Mouse (Mus musculus) neural tube, embryonic 12.5 days (tissue): ENCODE measurements around the gene Tcp11. TPM values are rescaled to one million over a fixed set of nuclear protein-coding genes. Genes with fewer than 3 reads are reported as not detected.

ENCODE experiments used
- ATAC-seq: fragments of 200-750 bp; cut with Nextera tagmentation; 2 replicates; pipeline ENCODE4 v1.8.0; 2017; ENCODE audit warnings: low read depth, mild to moderate bottlenecking, moderate TSS enrichment, moderate library complexity; ENCODE audit not compliant: low FRiP score
- H3K27ac ChIP-seq: fragments of 300-500 bp; sonication (generic); 2 replicates; pipeline ENCODE4 v1.5.1; 2016
- H3K27me3 ChIP-seq: fragments of 300-500 bp; sonication (generic); replicated peaks from 2 replicates; pipeline ENCODE4 v1.6.1; 2016; ENCODE audit warnings: mild to moderate bottlenecking
- H3K36me3 ChIP-seq: fragments of 300-500 bp; sonication (generic); 2 replicates; pipeline ENCODE4 v1.6.1; 2016; ENCODE audit warnings: mild to moderate bottlenecking
- H3K4me1 ChIP-seq: fragments of 300-500 bp; sonication (generic); 2 replicates; pipeline ENCODE4 v1.6.1; 2016
- H3K4me2 ChIP-seq: fragments of 300-500 bp; sonication (generic); replicated peaks from 2 replicates; pipeline ENCODE4 v1.6.1; 2016; ENCODE audit warnings: mild to moderate bottlenecking
- H3K4me3 ChIP-seq: fragments of 300-500 bp; sonication (generic); 2 replicates; pipeline ENCODE4 v1.5.1; 2016
- H3K9ac ChIP-seq: fragments of 300-500 bp; sonication (generic); 2 replicates; pipeline ENCODE4 v1.6.1; 2016; ENCODE audit warnings: mild to moderate bottlenecking
- H3K9me3 ChIP-seq: fragments of 300-500 bp; sonication (generic); 2 replicates; pipeline ENCODE4 v1.6.1; 2016; ENCODE audit warnings: mild to moderate bottlenecking
- WGBS: fragments of 180-500 bp; shearing (Covaris S2); methylation state at CpG from one replicate; pipeline ENCODE4 v1.1.7; 2016; 5-methylcytosine and 5-hydroxymethylcytosine counted together
- polyA plus RNA-seq: library from polyadenylated mRNA; unstranded; fragments of >200 nt; fragmentation: Nextera tagmentation; extraction: Ambion mirVana; gene quantifications from 2 replicates; pipeline ENCODE4 v1.2.1, GENCODE M21; 2016

Tcp11 gene
- 1.3 and 1.4 TPM in 2 replicates for polyA plus RNA-seq

DNA sequence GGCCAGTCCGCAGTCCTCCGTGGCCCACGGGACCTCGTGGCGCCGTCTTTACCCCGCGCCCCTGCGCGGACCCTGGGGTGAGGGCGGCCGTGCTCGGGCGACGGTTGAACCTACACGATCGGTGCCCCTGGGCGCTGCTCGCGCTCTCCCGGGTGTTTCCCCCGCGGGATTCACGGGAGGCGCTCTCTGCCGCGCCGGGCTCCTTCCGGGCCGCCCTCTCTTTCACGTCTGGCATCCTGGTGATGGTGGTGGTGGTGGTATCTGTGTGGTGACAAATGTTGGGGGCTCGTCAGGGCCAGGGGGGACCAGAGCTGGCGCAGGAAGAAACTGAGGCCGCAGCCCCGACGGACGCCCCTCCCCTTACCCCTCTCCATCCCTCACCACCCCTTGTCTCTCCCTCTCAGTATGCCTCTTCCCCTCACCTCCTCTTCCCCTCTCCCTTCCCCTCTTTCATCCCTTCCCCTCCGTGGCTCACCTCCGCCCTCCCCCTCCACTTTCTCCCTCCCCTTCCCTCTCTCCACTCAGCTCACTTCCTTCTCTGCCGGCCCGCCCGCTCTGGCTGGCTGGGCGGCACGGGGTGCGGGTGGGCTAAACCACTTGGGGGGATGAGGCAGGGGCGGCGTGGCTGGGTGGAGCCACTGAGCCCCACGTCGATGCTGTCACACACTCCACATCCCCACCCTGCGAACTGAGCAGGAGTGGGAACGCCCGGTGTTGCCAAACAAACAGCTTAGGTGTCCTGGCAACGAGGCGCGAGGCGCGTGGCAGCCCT, at the start of gene Tcp11:
Gene Tcp11, minus strand, starts transcription at position 595 of the 772 bp plus-strand sequence.
- peak; percentile 92 for ATAC-seq
- H3K9me3 ChIP-seq, result no peaks in the 10 kb centered on the region
- peak within 1 kb of the TSS; percentile 100 for H3K4me2 ChIP-seq
- peak within 1 kb of the TSS; percentile 52 for H3K9ac ChIP-seq
- H3K27me3 ChIP-seq, result no peaks in the 10 kb centered on the region
- peak within 1 kb of the TSS; percentile 60 for H3K4me3 ChIP-seq
- WGBS, result 1% methylated on average over 55 of the region's 57 CpGs
- peaks cover 4% of the 10 kb centered on the region; the same call in 1 of the 2 replicates for H3K4me1 ChIP-seq
- no peak within 1 kb of the TSS for H3K27ac ChIP-seq
- no peaks in the 10 kb centered on the region for H3K36me3 ChIP-seq

DNA sequence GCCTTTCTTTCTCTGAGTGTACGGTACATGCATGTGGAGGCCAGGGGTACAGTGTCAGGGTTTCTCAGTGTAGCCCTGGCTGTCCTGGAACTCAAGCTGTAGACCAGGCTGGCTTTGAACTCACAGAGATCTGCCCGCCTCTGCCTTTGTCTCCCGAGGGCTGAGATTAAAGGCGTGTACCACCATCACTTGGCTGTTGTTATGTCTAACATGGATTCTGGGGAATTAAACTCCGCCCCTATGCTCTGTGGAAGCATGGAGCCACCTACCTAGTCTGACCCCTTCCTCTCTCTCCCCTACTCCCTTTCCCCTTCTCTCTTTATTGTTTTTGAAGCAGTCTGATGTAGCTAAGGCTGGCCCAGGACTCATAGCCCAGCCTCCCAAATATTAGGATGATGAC, 49.4 kb upstream of the Tcp11 start:
- Histone ChIP-seq H3K9ac (no peak overlapping the region), H3K4me2 (no peak overlapping the region), H3K4me3 (no peak overlapping the region), H3K27ac (no peak overlapping the region), H3K9me3 (no peaks in the 10 kb centered on the region), H3K36me3 (no peaks in the 10 kb centered on the region), H3K4me1 (peaks cover 10% of the 10 kb centered on the region), H3K27me3 (no peaks in the 10 kb centered on the region; the same call in 1 of the 2 replicates)
- no peak for ATAC-seq
- 86% methylated on average over 5 of the region's 5 CpGs for WGBS

DNA sequence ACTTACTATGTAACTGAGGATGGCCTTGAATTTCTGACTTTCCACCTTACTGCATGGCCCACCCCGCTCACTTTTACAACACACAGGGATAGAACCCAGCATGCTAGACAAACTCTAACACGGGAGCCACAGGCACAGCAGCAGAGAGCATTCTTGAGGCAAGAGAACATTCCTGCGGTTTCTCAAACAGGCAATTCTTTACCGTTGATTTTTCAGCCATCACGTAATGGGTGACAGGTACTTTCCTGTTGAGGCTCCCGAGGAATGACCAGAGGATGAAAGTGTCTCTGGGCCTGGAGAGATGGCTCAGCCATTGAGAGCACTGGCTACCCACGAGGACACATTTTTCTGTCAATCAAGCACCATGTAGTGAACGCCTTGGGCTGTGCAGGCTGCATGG, 43.9 kb upstream of the Tcp11 start:
- H3K27ac ChIP-seq, result no peak overlapping the region
- ATAC-seq, result no peak

DNA sequence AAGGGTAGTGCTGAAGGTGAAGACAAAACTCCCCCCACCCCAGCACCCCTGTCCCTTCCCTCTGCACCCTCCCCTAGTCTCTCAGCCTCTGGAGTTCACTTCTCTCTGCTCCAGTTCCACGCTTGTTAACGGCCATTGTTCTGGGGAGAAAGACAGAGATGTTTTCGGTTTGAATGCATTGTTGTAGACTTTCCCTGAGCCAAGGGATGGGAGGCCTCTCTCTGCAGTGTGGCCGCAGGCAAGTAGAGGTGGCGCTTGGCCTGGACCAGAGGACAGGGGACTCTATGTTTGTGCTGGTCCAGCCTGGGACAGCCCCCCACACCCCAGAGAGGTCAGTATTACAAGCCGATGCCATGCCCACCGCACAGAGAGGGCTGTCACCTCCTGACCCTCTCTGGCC, 43.2 kb upstream of the Tcp11 start:
- ATAC-seq, result no peak

More for the DNA sequence above, 43.9 kb upstream of the Tcp11 start:
- Histone ChIP-seq H3K9ac (no peak overlapping the region), H3K27me3 (no peaks in the 10 kb centered on the region), H3K36me3 (no peaks in the 10 kb centered on the region), H3K9me3 (no peaks in the 10 kb centered on the region), H3K4me2 (no peak overlapping the region), H3K4me1 (peaks cover 15% of the 10 kb centered on the region), H3K4me3 (no peak overlapping the region)
- WGBS, result 63% methylated on average over 8 of the region's 8 CpGs

DNA sequence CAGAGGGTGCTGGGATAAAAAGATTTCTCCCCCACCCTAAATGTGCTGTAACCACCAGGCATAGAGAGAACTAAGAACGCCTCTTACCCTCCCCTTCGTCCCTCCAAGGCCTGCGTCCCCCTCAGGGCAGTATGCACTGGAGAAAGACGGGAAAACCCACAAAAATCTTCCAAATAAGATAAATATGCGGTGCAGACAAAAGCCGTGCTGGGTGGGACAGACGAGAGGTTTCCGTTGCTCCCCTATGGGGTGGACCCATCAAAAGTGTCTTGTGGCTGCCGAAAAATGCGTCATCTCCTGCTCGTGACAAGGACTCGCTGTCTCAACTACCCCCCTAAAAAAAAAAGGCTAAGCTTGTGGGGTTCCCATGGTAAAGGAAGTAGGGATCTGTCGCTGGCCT, 42.5 kb upstream of the Tcp11 start:
- Histone ChIP-seq H3K4me3 (no peak overlapping the region), H3K36me3 (no peaks in the 10 kb centered on the region), H3K9ac (no peak overlapping the region), H3K27ac (no peak overlapping the region), H3K4me2 (peak overlapping the region; percentile 32; the same call in 1 of the 2 replicates), H3K9me3 (no peaks in the 10 kb centered on the region), H3K27me3 (no peaks in the 10 kb centered on the region), H3K4me1 (peaks cover 17% of the 10 kb centered on the region)
- 37% methylated on average over 13 of the region's 13 CpGs for WGBS
- no peak for ATAC-seq

More for the DNA sequence above, 43.2 kb upstream of the Tcp11 start:
- whole genome bisulfite sequencing, result 14% methylated on average over 7 of the region's 7 CpGs
- Histone ChIP-seq H3K9me3 (no peaks in the 10 kb centered on the region), H3K4me3 (no peak overlapping the region), H3K36me3 (no peaks in the 10 kb centered on the region), H3K27ac (no peak overlapping the region), H3K27me3 (no peaks in the 10 kb centered on the region), H3K4me2 (peak overlapping the region; percentile 32), H3K9ac (no peak overlapping the region), H3K4me1 (peaks cover 15% of the 10 kb centered on the region)

DNA sequence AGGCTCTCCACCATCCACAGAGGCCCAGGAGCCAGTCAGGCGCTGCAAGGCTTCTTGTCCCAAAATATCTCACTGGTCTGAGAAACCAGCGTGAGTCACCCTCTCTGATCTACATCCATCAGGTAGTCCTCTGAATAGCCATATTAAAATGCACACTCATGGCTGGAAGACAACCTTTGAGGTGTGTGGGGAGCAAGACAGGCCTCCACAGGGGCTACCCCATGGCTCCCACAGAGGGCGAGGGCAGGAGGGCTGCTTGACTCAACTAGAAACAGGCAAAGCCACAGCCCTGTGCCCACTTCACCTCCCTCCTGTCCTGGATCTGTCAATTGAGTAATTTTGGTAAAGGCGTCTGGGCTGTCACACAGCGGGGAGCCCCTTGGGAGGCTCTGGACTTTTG, 40.0 kb upstream of the Tcp11 start:
- H3K27ac ChIP-seq, result no peak overlapping the region
- no peak overlapping the region for H3K4me3 ChIP-seq
- H3K4me1 ChIP-seq, result peaks cover 28% of the 10 kb centered on the region
- ATAC-seq, result no peak
- no peaks in the 10 kb centered on the region for H3K9me3 ChIP-seq
- no peaks in the 10 kb centered on the region for H3K36me3 ChIP-seq
- no peak overlapping the region for H3K9ac ChIP-seq
- no peak overlapping the region for H3K4me2 ChIP-seq
- WGBS, result 81% methylated on average over 5 of the region's 5 CpGs
- no peaks in the 10 kb centered on the region for H3K27me3 ChIP-seq

DNA sequence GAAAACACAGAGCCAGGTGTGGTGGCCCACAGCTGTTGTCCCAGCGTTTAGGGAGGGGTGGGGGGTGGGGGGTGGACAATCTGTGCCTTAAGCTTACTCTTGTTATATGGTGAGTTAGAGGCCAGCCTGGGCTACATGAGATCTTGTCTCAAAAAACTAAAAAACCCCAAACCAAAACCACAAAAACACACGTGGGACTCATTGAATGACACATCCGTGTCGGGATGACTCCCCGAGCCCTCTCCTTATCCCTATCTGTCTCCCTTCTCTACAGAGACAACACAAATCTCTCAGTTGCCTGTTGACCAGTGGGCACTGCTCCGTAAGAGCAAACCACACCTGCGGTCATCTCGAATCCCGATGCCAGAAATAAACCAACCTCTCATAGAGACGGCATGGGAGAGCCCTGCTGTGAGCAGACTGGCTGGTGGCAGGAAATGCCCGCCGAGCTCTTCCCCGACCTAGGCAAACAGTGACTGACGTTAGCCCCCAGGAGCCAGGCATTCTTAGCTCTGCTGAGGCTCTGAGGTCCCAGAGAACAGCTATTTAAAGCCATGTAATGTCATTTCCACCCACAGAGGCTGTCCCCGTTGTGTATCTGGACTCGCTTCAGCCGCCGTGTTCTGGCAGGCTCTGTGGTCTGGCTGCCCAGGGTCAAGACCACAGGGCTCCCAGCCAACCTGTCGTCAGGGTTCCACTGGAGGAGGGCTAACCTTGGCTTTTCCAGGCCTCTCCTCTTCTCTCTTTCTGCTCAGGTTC, 37.2 kb upstream of the Tcp11 start:
- Histone ChIP-seq H3K9me3 (no peaks in the 10 kb centered on the region), H3K27ac (no peak overlapping the region), H3K36me3 (no peaks in the 10 kb centered on the region), H3K4me2 (no peak overlapping the region), H3K9ac (no peak overlapping the region), H3K4me1 (peaks cover 14% of the 10 kb centered on the region), H3K4me3 (no peak overlapping the region), H3K27me3 (no peaks in the 10 kb centered on the region)
- no peak for ATAC-seq
- WGBS, result 55% methylated on average over 19 of the region's 19 CpGs

DNA sequence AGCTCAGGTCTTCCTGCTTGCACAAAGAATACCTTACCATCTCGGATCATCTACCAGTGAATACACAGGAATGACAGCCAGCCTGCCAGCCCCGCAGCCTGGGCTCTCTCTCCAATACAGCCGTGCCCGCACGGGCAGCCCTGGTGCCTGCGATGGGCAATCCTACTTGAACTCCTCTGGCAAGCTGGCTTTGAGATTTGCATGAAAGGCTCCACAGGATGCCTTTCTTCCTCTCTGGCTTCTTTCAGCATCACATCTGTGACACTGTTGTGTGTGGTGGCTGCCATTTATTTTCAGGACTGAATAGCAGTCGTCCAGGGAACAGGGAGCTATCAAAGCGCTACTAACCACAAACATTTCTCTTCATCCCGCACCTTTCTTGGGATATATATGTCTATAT, 35.9 kb upstream of the Tcp11 start:
- Histone ChIP-seq H3K4me3 (no peak overlapping the region), H3K27me3 (no peaks in the 10 kb centered on the region), H3K4me2 (peak overlapping the region; percentile 33), H3K27ac (no peak overlapping the region), H3K9me3 (no peaks in the 10 kb centered on the region), H3K4me1 (peaks cover 13% of the 10 kb centered on the region), H3K36me3 (no peaks in the 10 kb centered on the region), H3K9ac (0 out of 2 replicates have a peak overlapping the region, but pooled peaks have one; percentile 13)
- 43% methylated on average over 9 of the region's 9 CpGs for WGBS
- ATAC-seq, result peak; percentile 58

DNA sequence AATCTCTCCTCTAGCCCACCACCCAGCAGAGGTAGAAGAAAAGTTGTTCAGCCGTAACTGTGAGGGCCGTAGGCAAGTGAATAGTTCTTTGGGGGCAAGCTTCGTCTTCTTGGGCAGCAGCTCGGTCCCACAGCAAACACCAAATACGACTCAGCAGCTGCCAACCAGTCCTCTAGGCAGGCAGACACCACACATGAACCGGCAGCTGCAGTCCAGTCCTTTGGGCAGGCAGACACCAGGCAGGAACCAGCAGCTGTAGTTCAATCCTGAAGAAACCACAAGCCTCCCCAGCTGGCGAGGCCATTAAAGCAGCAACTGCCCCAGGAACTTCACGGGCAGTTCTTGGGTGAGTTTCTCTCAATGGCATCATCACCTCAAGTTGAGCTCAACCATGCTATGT, 31.8 kb upstream of the Tcp11 start:
- WGBS, result 89% methylated on average over 8 of the region's 8 CpGs
- Histone ChIP-seq H3K4me3 (no peak overlapping the region), H3K4me2 (no peak overlapping the region), H3K36me3 (no peaks in the 10 kb centered on the region), H3K27me3 (no peaks in the 10 kb centered on the region), H3K27ac (no peak overlapping the region), H3K4me1 (peaks cover 9% of the 10 kb centered on the region), H3K9ac (no peak overlapping the region), H3K9me3 (no peaks in the 10 kb centered on the region)
- ATAC-seq, result no peak

DNA sequence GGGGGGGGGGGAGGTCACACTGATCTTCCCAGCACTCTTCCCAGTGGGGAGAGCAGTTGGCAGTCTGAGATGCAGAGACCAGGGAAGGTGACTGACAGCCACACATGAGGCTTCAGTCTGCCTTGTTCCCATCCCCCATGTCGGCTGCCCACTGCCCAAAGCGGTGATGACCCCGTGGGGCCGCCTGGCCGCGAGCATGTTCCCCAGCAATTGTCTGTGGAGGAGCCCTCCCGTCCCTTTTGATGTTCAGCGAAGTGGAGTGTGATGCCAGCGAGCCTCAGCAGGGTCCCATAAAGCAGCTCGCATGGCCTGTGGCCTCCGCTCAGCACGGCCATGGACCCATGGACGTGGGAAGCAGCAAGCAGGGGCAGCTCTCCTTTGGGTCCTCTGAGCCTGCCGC, 26.8 kb upstream of the Tcp11 start:
- Histone ChIP-seq H3K27me3 (no peaks in the 10 kb centered on the region), H3K4me1 (peaks cover 8% of the 10 kb centered on the region), H3K4me3 (no peak overlapping the region), H3K9ac (no peak overlapping the region), H3K27ac (no peak overlapping the region; the same call in 1 of the 2 replicates), H3K4me2 (peak overlapping the region; percentile 28; the same call in 1 of the 2 replicates), H3K36me3 (no peaks in the 10 kb centered on the region), H3K9me3 (no peaks in the 10 kb centered on the region)
- WGBS, result 6% methylated on average over 14 of the region's 14 CpGs
- no peak for ATAC-seq

DNA sequence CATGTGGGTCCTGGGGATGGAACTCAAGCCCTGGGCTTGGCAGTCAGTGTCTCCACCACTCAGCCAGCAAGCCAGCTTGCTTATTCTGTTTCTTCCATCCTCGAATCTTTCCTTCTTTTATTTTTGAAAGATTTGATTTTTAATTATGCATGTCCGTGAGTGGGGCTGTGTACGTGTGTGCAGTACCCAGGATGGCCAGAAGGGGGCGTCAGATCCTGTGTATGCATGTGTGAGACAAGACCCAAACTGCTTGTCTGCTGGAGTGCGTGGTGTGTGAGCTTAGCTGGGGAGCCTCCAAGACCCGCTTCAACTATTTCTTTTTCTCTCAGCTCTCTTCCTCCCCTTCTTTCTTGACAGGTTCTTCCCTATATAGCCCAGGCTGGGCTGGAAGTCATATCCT, 25.9 kb upstream of the Tcp11 start:
- Histone ChIP-seq H3K36me3 (no peaks in the 10 kb centered on the region), H3K9me3 (no peaks in the 10 kb centered on the region), H3K4me2 (no peak overlapping the region), H3K9ac (no peak overlapping the region), H3K27ac (no peak overlapping the region), H3K4me1 (peaks cover 12% of the 10 kb centered on the region), H3K27me3 (no peaks in the 10 kb centered on the region), H3K4me3 (no peak overlapping the region)
- 80% methylated on average over 6 of the region's 6 CpGs for WGBS
- ATAC-seq, result no peak

DNA sequence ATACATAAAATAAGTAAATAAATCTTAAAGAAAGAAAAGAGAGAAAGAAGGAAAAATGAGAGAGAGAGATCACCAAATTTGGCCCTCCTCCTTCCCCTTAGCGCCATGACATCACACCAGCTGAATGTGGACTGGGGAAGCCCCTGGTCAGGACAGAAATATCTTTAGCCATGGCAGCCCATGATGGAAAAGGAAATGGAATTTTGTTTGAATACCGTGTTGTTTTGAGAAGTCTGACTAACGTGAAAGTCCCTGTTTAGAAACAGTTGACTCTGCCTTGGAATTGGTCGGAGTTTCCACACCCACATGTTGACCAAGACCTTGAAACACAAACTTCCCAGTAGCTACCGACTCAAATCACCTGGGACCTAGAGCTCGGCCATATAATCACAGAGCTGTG, 24.0 kb upstream of the Tcp11 start:
- 88% methylated on average over 6 of the region's 6 CpGs for WGBS
- ATAC-seq, result no peak
- H3K4me3 ChIP-seq, result no peak overlapping the region
- no peak overlapping the region for H3K27ac ChIP-seq
- no peak overlapping the region for H3K4me2 ChIP-seq
- H3K4me1 ChIP-seq, result peaks cover 12% of the 10 kb centered on the region
- no peak overlapping the region for H3K9ac ChIP-seq
- no peaks in the 10 kb centered on the region for H3K36me3 ChIP-seq
- H3K9me3 ChIP-seq, result no peaks in the 10 kb centered on the region
- H3K27me3 ChIP-seq, result no peaks in the 10 kb centered on the region
